ENCODE assay signal across 20 mouse cellular contexts in genomic region chr14:25341848-25342427, GRCm38 (mm10).
DNase-seq lines count a peak whose midpoint lies in the region; ATAC-seq lines count a peak whose summit lies in the region.
"Had no signal": no experiment of that assay in that cellular context is flagged by ENCODE, and none has a peak within 500 bp of the region (broad histone marks: within the 10 kb centered on the region; RNA-seq: fewer than 3 reads in every experiment).

No protein-coding gene starts in this region.

- H3K4me3 ChIP-seq in kidney, embryonic 15.5 days (replicated peaks) = no peak overlapping the region
- H3K4me3 ChIP-seq in intestine, embryonic 14.5 days (ENCODE audit: low read depth, low read length) = no peak overlapping the region
- no peak overlapping the region for H3K4me3 ChIP-seq in limb, embryonic 12.5 days (replicated peaks)
- H3K4me3 ChIP-seq: hindbrain, embryonic 13.5 days; megakaryocyte, embryonic 14.5 days had no signal

- WGBS in kidney, embryonic 15.5 days = 56% methylated on average over 9 of the region's 9 CpGs
- WGBS in intestine, embryonic 14.5 days = 58% methylated on average over 9 of the region's 9 CpGs
- 61% methylated on average over 9 of the region's 9 CpGs for WGBS in limb, embryonic 12.5 days

- H3K27ac ChIP-seq in kidney, embryonic 15.5 days = peak overlapping the region; percentile 24; the same call in 1 of the 2 replicates
- no peak overlapping the region for H3K27ac ChIP-seq in intestine, embryonic 14.5 days (ENCODE audit: low read depth)
- peak overlapping the region; percentile 1; the same call in 1 of the 2 replicates for H3K27ac ChIP-seq in limb, embryonic 12.5 days
- H3K27ac ChIP-seq: hindbrain, embryonic 13.5 days had no signal

- DNase-seq in heart, adult 11 months = peak; percentile 74
- no peak for DNase-seq in heart, postnatal 10 days
- no peak for DNase-seq in kidney, adult 9 months
- no peak for DNase-seq in intestine, embryonic 14.5 days (ENCODE audit: low spot score)
- DNase-seq in gastrocnemius, postnatal 25 days = no peak
- no peak for DNase-seq in urinary bladder, postnatal 36 days (ENCODE audit: low spot score in 2 of 2)
- DNase-seq: adrenal gland, adult 8-10 months; B cell, adult 2 months; cerebellum, adult 11-12 months; cerebellum, postnatal 14 days; gastrocnemius, postnatal 10 days; liver; lung, postnatal 14 days; right cerebral cortex, postnatal 25 days; thymus, postnatal 14 days had no signal

- no peaks in the 10 kb centered on the region for H3K36me3 ChIP-seq in kidney, embryonic 15.5 days
- no peaks in the 10 kb centered on the region for H3K36me3 ChIP-seq in intestine, embryonic 14.5 days (ENCODE audit: control insufficient read depth, insufficient read depth, low read length)
- H3K36me3 ChIP-seq in limb, embryonic 12.5 days = no peaks in the 10 kb centered on the region
- H3K36me3 ChIP-seq: hindbrain, embryonic 13.5 days had no signal

- H3K9me3 ChIP-seq in kidney, embryonic 15.5 days (replicated peaks) = no peaks in the 10 kb centered on the region
- H3K9me3 ChIP-seq in intestine, embryonic 14.5 days (ENCODE audit: control insufficient read depth, low read length) = no peaks in the 10 kb centered on the region
- no peaks in the 10 kb centered on the region for H3K9me3 ChIP-seq in limb, embryonic 12.5 days
- H3K9me3 ChIP-seq: hindbrain, embryonic 13.5 days; megakaryocyte, embryonic 14.5 days had no signal

- ATAC-seq in kidney, embryonic 15.5 days (replicated peaks; ENCODE audit: low FRiP score) = no peak
- ATAC-seq in intestine, embryonic 14.5 days (replicated peaks; ENCODE audit: low FRiP score, low TSS enrichment, low read depth) = peak; percentile 62; the same call in 1 of the 2 replicates
- ATAC-seq in limb, embryonic 12.5 days (ENCODE audit: insufficient number of reproducible peaks, insufficient read depth, low FRiP score, low TSS enrichment, low read depth) = no peak
- ATAC-seq: inflammation-experienced regulatory T-cells, adult 6 months had no signal

- H3K4me2 ChIP-seq in kidney, embryonic 15.5 days = no peak overlapping the region
- no peak overlapping the region for H3K4me2 ChIP-seq in intestine, embryonic 14.5 days (ENCODE audit: low read length)
- no peak overlapping the region for H3K4me2 ChIP-seq in limb, embryonic 12.5 days
- H3K4me2 ChIP-seq: hindbrain, embryonic 13.5 days had no signal

- no peak overlapping the region for H3K9ac ChIP-seq in kidney, embryonic 15.5 days
- H3K9ac ChIP-seq in intestine, embryonic 14.5 days (ENCODE audit: low read length) = no peak overlapping the region
- H3K9ac ChIP-seq in limb, embryonic 12.5 days (replicated peaks) = no peak overlapping the region
- H3K9ac ChIP-seq: hindbrain, embryonic 13.5 days had no signal

- H3K4me1 ChIP-seq in kidney, embryonic 15.5 days = peaks cover 58% of the 10 kb centered on the region
- peaks cover 30% of the 10 kb centered on the region for H3K4me1 ChIP-seq in intestine, embryonic 14.5 days (replicated peaks; ENCODE audit: control insufficient read depth, insufficient read depth, low read length)
- peaks cover 79% of the 10 kb centered on the region for H3K4me1 ChIP-seq in limb, embryonic 12.5 days (replicated peaks)

- intact Hi-C loops in heart, postnatal 10 days (cut with DNase I) = loop anchor here (2.0 kb wide), 1 partner anchor 23 kb away; no protein-coding TSS in a partner anchor

- no peaks in the 10 kb centered on the region for H3K27me3 ChIP-seq in kidney, embryonic 15.5 days
- no peaks in the 10 kb centered on the region for H3K27me3 ChIP-seq in intestine, embryonic 14.5 days (replicated peaks; ENCODE audit: control insufficient read depth, insufficient read depth, low read length)
- H3K27me3 ChIP-seq in limb, embryonic 12.5 days = no peaks in the 10 kb centered on the region
- H3K27me3 ChIP-seq: hindbrain, embryonic 13.5 days had no signal
